Mouse (Mus musculus): ENCODE measurements at regions not wholly inside any gene's neighbourhood (a gene's known extent, or its start where the extent isn't known, plus 50 kb on each side); places are given as distances from the start of the nearest gene placed in this dataset.

DNA sequence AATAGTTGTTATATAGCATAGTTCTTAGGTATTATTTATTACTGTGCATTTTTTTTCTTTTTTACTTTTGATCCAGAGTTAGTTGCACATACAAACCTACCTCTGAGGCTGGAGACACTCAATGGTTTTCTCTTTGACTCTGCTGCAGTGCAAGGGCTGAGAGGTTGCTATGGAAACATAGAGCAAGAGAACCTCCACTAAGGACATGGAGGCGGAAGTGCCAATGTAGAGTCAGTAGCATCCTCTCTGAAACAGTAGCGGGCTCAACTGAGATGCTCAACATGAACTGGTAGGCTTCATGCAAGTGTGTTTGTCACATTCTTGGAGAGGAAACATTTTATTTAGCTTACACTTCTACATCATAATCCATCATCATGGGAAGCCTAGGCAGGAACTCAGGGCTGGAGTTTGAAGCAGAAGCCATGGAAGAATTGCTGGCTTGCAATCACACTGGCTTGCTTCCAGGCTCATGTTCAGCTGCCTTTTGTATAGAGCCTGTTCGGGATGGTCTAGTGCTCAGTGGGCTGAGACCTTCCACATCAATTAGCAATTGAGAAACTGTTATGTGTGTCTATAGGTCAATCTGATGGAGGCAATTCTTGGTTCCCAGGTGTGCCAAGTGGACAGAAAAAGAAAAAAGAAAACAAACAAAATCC lies 2222.4 kb downstream of the 4930444P10Rik start:
- 35% methylated on average over 3 of the region's 3 CpGs for WGBS
- Histone ChIP-seq H3K27me3 (ENCODE audit: control insufficient read depth, insufficient read depth, low read length) (no peaks in the 10 kb centered on the region), H3K27ac (ENCODE audit: insufficient read depth, low read length) (no peak overlapping the region), H3K4me1 (ENCODE audit: control insufficient read depth, insufficient read depth, low read length) (no peaks in the 10 kb centered on the region), H3K4me3 (replicated peaks; ENCODE audit: insufficient read depth, low read depth, low read length) (no peak overlapping the region)
- no peak for DNase-seq
- TF ChIP-seq POLR2A (IDR thresholded peaks at IDR 0.05; ENCODE audit: borderline replicate concordance, insufficient read depth, low read length) (no peak), CTCF (IDR thresholded peaks at IDR 0.05; ENCODE audit: borderline replicate concordance, insufficient read depth, low read depth, low read length) (no peak)

DNA sequence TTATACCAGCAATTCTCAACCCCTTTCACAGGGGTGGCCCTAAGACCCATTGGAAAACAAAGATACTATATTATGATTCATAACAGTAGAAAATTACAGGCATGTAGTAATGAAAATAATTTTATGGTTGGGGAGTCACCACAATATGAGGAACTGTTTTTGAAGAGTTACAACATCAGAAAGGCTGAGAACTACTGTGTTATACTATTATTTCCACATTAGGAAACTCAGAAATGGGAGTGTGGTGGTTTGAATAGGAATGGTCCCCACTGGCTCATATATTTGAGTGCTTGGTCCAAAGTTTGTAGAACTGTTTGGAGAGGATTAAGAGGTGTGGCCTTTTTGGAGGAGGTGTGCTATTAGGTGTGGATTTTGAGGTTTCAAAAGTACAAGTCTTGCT lies 2227.4 kb downstream of the 4930444P10Rik start:
- no peaks in the 10 kb centered on the region for H3K4me1 ChIP-seq (ENCODE audit: control insufficient read depth, insufficient read depth, low read length)
- no peaks in the 10 kb centered on the region for H3K27me3 ChIP-seq (ENCODE audit: control insufficient read depth, insufficient read depth, low read length)
- TF ChIP-seq CTCF (IDR thresholded peaks at IDR 0.05; ENCODE audit: borderline replicate concordance, insufficient read depth, low read depth, low read length) (no peak), POLR2A (IDR thresholded peaks at IDR 0.05; ENCODE audit: borderline replicate concordance, insufficient read depth, low read length) (no peak)
- no peak for DNase-seq
- H3K4me3 ChIP-seq (replicated peaks; ENCODE audit: insufficient read depth, low read depth, low read length) = no peak overlapping the region
- no peak overlapping the region for H3K27ac ChIP-seq (ENCODE audit: insufficient read depth, low read length)

- Histone ChIP-seq H3K27me3 (ENCODE audit: control insufficient read depth, insufficient read depth, low read length) (no peaks in the 10 kb centered on the region), H3K4me1 (ENCODE audit: control insufficient read depth, insufficient read depth, low read length) (no peaks in the 10 kb centered on the region), H3K4me3 (replicated peaks; ENCODE audit: insufficient read depth, low read depth, low read length) (no peak overlapping the region), H3K27ac (ENCODE audit: insufficient read depth, low read length) (no peak overlapping the region)
- WGBS = 21% methylated on average over 1 of the region's 1 CpGs
- no peak for DNase-seq
- TF ChIP-seq CTCF (IDR thresholded peaks at IDR 0.05; ENCODE audit: borderline replicate concordance, insufficient read depth, low read depth, low read length) (no peak), POLR2A (IDR thresholded peaks at IDR 0.05; ENCODE audit: borderline replicate concordance, insufficient read depth, low read length) (no peak)
Observed at GRCm38 (mm10) chr1:13863712-13864111, 2229.4 kb downstream of the 4930444P10Rik start.

GRCm38 (mm10) chr1:13861070-13861511 lies 2232.0 kb downstream of the 4930444P10Rik start:
- no peaks in the 10 kb centered on the region for H3K27me3 ChIP-seq (ENCODE audit: control insufficient read depth, insufficient read depth, low read length)
- 52% methylated on average over 5 of the region's 5 CpGs for WGBS
- TF ChIP-seq CTCF (IDR thresholded peaks at IDR 0.05; ENCODE audit: borderline replicate concordance, insufficient read depth, low read depth, low read length) (no peak), POLR2A (IDR thresholded peaks at IDR 0.05; ENCODE audit: borderline replicate concordance, insufficient read depth, low read length) (no peak)
- H3K4me3 ChIP-seq (replicated peaks; ENCODE audit: insufficient read depth, low read depth, low read length) = no peak overlapping the region
- no peak for DNase-seq
- no peaks in the 10 kb centered on the region for H3K4me1 ChIP-seq (ENCODE audit: control insufficient read depth, insufficient read depth, low read length)
- no peak overlapping the region for H3K27ac ChIP-seq (ENCODE audit: insufficient read depth, low read length)

GRCm38 (mm10) chr1:13860469-13860868 lies 2232.7 kb downstream of the 4930444P10Rik start:
- Histone ChIP-seq H3K4me3 (replicated peaks; ENCODE audit: insufficient read depth, low read depth, low read length) (no peak overlapping the region), H3K27me3 (ENCODE audit: control insufficient read depth, insufficient read depth, low read length) (no peaks in the 10 kb centered on the region), H3K4me1 (ENCODE audit: control insufficient read depth, insufficient read depth, low read length) (no peaks in the 10 kb centered on the region), H3K27ac (ENCODE audit: insufficient read depth, low read length) (no peak overlapping the region)
- 64% methylated on average over 3 of the region's 3 CpGs for WGBS
- TF ChIP-seq POLR2A (IDR thresholded peaks at IDR 0.05; ENCODE audit: borderline replicate concordance, insufficient read depth, low read length) (no peak), CTCF (IDR thresholded peaks at IDR 0.05; ENCODE audit: borderline replicate concordance, insufficient read depth, low read depth, low read length) (no peak)
- DNase-seq = no peak

- no peak for DNase-seq
- 79% methylated on average over 3 of the region's 3 CpGs for WGBS
- Histone ChIP-seq H3K4me3 (replicated peaks; ENCODE audit: insufficient read depth, low read depth, low read length) (no peak overlapping the region), H3K27me3 (ENCODE audit: control insufficient read depth, insufficient read depth, low read length) (no peaks in the 10 kb centered on the region), H3K4me1 (ENCODE audit: control insufficient read depth, insufficient read depth, low read length) (no peaks in the 10 kb centered on the region), H3K27ac (ENCODE audit: insufficient read depth, low read length) (no peak overlapping the region)
- TF ChIP-seq CTCF (IDR thresholded peaks at IDR 0.05; ENCODE audit: borderline replicate concordance, insufficient read depth, low read depth, low read length) (no peak), POLR2A (IDR thresholded peaks at IDR 0.05; ENCODE audit: borderline replicate concordance, insufficient read depth, low read length) (no peak)
Observed at GRCm38 (mm10) chr1:13859723-13860122, 2233.4 kb downstream of the 4930444P10Rik start.

- no peak for DNase-seq
- H3K27ac ChIP-seq (ENCODE audit: insufficient read depth, low read length) = no peak overlapping the region
- no peak overlapping the region for H3K4me3 ChIP-seq (replicated peaks; ENCODE audit: insufficient read depth, low read depth, low read length)
- WGBS = 49% methylated on average over 6 of the region's 6 CpGs
- no peaks in the 10 kb centered on the region for H3K27me3 ChIP-seq (ENCODE audit: control insufficient read depth, insufficient read depth, low read length)
- no peaks in the 10 kb centered on the region for H3K4me1 ChIP-seq (ENCODE audit: control insufficient read depth, insufficient read depth, low read length)
- no peak for TF ChIP-seq POLR2A (IDR thresholded peaks at IDR 0.05; ENCODE audit: borderline replicate concordance, insufficient read depth, low read length)
- no peak for TF ChIP-seq CTCF (IDR thresholded peaks at IDR 0.05; ENCODE audit: borderline replicate concordance, insufficient read depth, low read depth, low read length)
Observed at GRCm38 (mm10) chr1:13858371-13859018, 2234.6 kb downstream of the 4930444P10Rik start.

DNA sequence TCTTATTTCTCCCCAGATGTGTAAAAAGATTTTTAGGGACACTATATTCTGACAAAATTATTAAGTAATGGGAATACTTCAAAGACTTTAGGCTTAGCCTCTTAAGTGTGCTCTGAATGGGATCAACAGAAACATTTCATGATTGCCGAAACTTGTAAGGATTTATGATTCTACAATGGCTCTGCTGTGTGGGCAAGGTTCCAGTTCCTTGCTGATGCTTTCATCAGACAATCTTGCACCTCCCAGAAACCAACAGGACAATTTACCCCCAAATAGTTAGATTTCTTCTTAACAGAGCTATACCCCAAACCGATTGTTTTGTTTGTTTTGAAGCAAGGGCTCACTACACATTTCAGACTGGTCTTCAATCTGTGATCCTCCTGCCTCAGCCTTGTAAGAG lies 2236.1 kb downstream of the 4930444P10Rik start:
- Histone ChIP-seq H3K27ac (ENCODE audit: insufficient read depth, low read length) (no peak overlapping the region), H3K27me3 (ENCODE audit: control insufficient read depth, insufficient read depth, low read length) (no peaks in the 10 kb centered on the region), H3K4me1 (ENCODE audit: control insufficient read depth, insufficient read depth, low read length) (no peaks in the 10 kb centered on the region), H3K4me3 (replicated peaks; ENCODE audit: insufficient read depth, low read depth, low read length) (no peak overlapping the region)
- WGBS = 83% methylated on average over 2 of the region's 2 CpGs
- no peak for DNase-seq
- TF ChIP-seq POLR2A (IDR thresholded peaks at IDR 0.05; ENCODE audit: borderline replicate concordance, insufficient read depth, low read length) = no peak
- TF ChIP-seq CTCF (IDR thresholded peaks at IDR 0.05; ENCODE audit: borderline replicate concordance, insufficient read depth, low read depth, low read length) = no peak

All from cerebellum, adult 2 months (tissue).